Mouse (Mus musculus) thymus, adult 18-20 months (tissue): Measurements from ENCODE around the gene Col4a2.
"Not testable (repeated sequence)": the region's sequence is repeated elsewhere in the genome, so short reads cannot be mapped to it uniquely, and the experiment has no call there.

Experiments used
- DNase-seq, 2 experiments: peaks; one replicate each; pipeline ENCODE4 v3.0.0; 2022; ENCODE audit warnings: mixed read lengths in 2 of 2

Gene Col4a2

DNA sequence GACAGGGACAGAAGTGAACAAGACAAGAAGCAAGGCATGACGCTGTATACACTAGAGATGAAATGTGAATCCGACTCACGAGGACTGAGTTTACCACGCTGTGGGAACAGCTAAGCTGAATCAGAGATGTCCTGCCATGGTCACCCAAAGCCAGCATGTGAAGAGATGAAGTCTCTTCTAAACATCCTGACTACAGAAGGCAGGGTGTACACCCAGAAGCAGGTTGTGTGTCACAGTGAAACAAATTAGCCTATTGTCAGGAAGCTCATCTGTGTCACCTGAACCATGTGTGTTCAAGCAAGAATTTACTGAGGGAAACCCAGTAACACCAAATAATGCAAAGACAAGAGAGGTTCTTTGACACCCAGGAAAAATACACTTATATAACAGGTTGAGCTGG is 153.0 kb downstream of the Col4a2 start:
- DNase-seq = no peak

DNA sequence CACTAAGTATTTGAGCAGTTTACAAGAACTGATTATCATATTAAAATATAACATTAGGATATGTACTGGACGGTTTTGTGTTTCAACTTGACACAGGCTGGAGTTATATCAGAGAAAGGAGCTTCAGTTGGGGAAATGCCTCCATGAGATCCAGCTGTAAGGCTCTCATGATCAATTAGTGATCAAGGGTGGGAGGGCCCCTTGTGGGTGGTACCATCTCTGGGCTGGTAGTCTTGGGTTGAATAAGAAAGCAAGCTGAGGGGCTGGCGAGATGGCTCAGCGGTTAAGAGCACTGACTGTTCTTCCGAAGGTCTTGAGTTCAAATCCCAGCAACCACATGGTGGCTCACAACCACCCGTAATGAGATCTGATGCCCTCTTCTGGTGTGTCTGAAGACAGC is 153.9 kb downstream of the Col4a2 start:
- DNase-seq = not testable (repeated sequence)

DNA sequence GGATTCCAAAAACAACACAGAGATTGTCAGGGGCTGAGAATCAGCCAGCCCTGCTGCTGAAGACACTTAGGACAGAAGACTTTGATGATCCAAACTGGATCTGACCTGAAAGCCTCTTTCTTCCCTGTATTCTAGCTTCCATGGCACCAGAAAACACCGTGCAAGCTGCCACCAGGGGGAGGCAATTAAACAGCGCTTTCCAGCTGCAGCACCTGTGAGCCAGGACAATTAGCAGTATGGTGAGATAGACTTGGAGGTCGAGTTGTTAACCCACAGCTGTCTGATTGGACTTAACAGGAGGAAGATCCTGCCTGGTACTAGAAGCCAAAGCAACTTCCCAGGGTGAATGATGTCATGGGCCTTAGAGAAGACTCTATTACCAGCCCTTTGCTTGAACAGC is 156.5 kb downstream of the Col4a2 start:
- no peak for DNase-seq

DNA sequence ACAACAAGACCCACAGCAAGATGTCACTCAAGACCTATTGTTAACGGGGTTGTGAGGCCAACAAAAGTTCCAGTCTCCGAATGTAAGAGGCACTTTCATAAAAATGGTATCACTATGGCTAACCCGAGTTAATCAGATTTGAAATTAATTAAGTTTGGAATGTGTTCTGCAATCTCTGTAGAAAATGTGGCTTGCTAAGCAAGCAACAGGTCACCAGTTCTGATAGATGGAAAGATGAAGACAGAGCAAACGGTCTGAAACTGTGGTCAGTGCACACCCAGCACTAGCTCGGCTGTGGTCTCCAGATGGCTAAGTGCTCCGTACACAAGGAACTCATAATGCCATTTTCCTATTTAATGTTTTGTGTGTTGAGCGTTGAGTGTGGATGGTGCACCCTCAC is 158.1 kb downstream of the Col4a2 start:
- DNase-seq = no peak

DNA sequence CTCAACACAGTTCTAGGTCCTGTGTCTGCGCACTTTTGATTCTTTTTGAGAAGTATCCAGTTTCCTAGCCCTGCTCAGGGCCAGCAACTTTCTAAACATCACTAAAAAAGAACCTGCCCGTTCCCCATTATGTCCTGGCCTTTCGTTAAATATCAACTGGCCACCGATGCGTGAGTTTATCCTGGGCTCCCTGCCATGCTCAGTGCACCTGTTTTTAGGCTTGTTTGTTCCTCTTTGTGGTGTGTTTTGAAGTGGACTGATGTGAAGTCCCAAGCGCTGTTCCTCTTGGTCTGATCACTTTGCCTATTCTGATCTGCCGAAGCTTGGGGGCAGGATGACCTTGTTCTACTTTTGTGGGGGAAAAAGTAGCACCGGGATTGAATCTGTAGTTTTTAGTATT is 158.7 kb downstream of the Col4a2 start:
- DNase-seq = no peak

DNA sequence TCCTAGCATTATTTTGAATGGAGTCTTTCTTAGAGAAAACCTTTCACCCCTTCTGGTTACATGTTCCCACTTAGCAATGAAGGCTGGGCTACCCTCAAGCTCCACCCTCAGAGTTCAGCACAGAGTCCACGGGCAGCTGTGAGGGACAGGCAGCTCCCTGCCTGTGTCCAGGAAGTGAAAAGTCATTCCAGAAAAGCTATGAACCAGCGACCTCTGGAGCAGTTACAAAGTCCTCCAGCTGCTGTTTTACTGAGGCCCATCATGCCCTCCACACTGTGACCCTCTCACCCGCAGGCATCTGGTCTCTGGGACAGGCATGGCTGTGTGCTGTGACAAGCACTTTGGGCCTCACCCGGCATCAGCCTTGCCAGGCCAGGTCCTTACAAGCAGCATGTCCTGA is 160.5 kb downstream of the Col4a2 start:
- no peak for DNase-seq

DNA sequence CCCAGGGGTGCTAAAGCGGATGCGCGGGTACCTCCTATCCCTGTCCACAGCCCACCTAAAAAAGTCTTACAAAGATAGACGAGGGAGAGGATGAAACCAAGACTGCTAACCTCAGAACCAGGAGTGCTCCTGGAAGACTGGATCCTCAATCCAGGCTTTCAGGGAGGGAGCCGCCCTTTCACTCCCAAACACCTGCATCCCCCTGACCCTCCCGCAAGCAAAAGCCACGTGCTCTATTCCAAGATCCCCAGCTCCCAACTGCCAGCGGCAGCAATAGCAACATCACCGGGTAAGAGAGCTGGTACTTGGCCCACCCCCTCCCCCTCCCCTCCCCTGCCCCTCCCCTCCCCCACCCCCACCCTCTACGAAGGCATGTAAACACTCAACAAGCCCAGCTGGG is 162.8 kb downstream of the Col4a2 start:
- DNase-seq = no peak

DNA sequence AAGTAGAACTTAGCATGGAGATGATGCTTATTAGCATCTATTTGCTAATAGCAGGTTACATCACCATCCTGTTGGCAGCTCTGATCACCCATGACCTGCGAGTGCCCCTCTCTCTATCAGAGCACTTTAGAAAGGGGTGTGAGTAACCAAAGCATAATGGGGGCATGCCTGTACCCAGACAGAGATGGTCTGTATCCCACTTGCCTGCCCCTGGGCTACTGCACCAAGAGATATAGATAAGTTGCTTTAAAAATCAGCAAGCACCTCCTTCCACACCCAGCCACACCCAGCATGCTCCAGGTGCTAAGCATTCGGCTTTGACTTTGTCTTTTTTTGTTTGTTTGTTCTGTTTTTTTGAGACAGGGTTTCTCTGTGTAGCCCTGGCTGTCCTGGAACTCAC is 163.3 kb downstream of the Col4a2 start:
- DNase-seq = no peak

DNA sequence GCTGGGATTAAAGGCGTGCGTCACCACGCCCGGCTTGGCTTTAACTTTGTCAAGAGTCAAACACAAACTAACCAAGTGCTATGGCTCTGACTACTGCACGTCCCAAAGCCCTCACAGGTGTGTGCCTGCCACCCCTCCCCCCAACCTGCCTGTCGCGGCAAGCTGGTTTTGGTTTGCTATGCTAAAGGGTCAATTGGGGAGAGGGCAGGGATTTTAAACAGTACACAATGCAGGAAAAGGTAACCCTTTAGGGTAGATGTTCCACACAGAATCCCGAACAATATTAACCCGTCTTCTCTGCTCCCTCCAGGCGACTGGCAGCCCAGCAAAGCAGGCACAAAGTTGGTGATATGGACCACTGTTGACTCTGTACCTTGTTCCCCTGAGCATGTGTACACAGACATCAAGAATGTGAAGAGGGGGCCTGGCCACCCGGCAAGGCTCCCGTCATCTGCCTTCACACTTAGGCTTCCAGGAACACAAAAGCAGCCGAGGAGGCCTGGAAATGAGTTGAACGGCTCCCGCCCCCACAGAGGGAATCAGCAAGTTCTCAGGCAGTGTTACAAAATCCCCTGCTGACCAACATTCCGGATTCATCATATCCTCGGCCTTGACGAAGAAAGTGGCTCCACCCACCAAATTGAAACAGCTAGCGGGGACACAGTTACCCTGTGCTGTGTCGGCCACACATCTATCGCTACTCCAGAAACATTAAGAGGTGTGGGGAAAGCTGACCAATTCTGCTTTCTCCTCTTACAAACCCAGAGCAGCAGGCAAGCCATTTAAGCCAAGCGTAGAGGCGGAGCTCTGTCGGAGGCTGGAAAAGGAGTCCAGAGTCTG is 164.0 kb downstream of the Col4a2 start:
- no peak for DNase-seq

DNA sequence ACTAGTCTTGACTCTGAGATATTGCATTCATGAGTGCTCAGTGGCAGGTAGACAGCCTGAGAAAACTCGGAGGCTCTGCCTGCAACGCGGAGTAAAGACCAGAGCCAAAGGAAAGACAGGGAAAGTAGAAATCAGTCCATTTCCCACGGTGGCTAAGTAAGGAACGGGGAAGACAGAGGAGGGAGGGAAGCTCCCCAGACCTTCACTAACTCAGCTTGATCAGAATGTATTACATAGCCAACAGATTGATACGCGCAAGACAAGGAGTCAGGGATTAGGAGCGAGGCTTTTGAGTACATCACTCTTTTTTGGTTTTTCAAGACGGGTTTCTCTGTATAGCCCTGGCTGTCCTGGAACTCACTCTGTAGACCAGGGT is 164.6 kb downstream of the Col4a2 start:
- DNase-seq = no peak

DNA sequence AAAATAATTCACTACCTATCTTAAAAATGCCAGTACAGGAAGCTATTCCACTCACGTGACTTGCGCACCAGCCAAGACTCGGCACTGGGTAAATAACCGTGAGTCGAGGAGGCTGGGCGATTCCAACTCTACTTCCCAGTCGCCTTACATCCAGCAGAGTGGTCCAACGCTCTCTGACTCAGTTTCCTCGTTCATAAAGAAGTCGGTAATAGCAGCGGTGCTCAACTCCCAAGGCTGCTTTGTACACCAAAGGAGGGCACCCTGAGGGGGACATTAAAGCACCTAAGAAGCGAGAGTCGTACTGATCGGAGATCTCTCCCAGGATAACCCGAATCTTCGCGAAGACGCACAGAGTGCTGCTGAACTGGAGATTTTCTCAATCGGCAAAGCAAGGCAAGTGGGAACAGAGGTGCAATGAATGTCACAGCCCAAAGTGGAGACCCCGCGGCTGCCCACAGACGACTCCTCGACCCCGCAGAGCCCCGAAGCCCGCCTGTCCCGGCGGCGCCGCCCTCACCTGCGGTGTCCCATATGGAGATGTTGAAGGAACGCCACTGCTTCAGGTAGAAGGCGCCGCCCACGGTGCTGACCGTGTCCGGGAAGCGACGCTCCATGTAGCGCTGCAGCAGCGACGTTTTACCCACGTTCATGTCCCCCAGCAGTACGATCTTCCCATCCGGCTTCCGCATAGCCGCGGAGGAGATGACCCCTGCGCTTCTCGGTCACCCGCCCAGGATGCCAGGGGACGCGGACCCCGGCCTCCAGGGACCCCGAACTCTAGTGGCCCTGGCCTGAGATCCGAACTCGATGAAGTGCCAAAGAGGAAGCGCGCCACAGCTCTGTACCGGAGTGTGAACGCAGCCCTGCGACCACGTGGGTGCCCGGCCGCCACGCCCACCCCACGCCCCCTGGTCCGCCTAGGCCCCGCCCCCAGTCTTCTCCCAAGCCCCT is 165.5 kb downstream of the Col4a2 start, which contains the start of gene Rab20:
TSS of gene Rab20 (minus strand) at position 900 of the 951 bp plus-strand sequence.
- DNase-seq = peak in 1 of 2 experiments; percentile 21

DNA sequence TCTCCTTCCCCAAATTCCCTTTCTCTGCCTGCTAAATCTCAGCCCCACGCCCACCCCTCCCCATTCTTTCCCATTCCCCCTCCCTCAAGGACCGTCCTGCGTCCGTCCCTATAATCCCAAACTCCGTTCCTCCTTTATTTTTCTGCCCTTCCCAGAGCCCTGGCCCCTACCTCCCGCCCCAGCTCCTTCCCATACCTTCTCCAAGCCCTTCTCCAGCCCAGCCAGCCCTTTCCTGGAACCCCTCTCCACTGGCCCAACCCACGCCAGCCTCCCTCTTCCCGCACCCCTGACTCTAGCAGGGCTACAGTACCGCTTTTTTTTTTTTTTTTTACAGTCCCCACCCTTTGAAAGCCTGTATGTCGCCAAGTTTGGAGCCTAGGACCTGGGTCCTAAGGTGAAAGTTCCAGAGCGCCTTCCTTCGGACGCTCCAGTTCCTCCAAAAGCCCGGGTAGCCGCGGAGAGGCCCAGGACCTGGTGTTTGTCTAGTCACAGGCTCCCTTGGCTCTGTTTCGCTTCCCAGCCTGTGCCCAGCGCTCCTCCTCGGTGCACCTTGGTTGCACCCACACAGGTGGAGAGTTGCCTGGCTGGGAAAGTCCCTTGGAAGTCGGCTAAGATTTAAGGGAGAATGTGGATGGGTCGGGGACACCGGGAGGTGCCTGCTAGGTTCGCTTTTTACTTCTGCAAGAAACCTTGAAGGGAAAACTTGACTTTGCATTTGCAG is 166.4 kb downstream of the Col4a2 start:
- DNase-seq = no peak

DNA sequence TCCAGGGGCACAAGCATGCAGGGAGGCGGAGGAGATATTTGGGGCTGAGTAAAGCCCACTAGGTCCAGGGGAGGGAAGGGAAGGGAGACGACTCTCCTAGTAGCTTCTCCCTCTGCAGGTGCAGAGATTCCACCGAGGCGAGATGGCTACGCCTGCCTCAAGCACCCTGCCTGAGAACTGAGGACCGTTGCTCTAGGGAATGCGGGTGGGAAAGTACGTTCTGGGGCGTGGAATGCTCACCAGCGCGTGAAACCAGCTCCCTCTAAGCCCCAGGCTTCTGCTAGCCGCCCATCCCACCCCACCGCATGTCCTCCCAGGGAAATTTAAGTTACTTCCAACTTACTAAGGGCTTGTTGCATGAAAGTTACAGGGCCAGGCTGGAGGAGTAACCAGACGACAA is 167.0 kb downstream of the Col4a2 start:
- DNase-seq = no peak

DNA sequence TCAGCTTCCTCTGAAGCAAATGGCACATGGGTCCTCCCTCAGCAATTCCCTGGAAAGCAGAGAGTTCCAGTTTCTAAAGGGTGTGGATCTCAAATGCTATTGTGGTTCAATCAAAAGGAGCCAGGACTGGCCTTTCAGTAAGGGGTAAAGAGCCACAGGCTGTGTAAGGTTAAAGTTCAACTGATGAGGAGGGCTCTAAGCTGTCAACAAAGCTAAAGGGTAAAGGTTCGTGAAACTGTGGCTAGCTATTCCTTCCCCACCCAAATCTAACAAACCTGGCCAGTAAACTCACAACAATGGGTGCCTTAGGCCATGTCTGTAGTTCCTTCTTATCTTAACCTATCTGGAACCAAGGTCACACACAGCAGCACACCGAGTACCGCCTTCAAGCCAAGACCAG is 169.3 kb downstream of the Col4a2 start:
- DNase-seq = no peak

DNA sequence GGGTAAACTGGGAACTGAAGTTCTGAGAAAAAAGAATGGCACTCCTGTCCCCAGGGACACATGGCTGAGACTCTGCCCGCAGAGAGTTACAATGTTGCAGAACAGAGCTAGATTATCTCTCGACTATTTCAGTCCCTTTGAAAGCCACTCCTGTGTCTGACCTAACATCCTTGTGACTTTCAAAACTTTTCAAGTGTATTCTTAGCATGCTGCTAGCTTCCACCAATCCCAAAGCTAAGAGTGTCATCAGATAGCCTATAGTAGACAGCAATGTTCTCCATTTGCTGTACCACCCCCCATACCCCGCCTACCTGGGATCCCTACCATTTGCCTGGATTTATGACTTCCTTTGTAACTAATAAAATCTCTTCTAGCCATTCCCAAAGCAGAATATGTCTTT is 169.9 kb downstream of the Col4a2 start:
- DNase-seq = no peak

DNA sequence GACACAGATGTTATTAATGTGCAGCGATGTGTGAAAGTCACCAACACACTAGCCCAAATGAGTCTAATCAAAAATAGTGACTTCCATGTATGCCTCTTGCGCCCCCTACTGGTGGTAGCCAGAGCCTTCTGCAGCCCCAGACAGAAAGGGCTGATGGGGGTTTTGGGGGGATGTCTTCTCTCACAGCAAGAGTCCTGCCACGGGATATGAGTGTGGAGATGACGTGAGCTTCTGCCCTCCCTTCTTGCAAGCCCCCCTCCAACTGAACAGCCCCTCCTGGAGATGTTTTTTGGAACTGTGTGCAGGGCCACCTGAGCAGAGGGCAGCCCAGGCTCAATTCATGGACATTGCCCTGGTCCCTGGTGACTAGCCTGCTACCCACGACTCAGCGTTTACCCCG is 173.5 kb downstream of the Col4a2 start:
- peak in 1 of 2 experiments; percentile 34 for DNase-seq

DNA sequence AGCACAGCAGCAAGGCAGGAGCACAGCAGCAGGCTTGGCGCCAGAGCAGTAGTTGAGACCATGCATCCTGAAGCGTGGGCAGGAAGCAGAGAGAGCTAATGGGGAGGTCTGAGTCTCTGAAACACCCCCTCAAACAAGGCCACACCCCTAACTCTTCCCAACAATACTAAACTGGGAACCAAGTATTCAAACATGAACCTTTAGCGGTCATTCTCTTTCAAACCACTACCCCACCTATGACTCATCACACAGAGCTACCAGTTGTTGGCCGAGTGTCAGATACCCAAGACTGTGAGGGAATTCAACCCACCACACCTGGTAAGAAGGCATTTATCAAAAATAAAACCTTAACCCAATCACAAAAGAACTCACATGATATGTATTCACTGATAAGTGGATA is 174.6 kb downstream of the Col4a2 start:
- no peak for DNase-seq

DNA sequence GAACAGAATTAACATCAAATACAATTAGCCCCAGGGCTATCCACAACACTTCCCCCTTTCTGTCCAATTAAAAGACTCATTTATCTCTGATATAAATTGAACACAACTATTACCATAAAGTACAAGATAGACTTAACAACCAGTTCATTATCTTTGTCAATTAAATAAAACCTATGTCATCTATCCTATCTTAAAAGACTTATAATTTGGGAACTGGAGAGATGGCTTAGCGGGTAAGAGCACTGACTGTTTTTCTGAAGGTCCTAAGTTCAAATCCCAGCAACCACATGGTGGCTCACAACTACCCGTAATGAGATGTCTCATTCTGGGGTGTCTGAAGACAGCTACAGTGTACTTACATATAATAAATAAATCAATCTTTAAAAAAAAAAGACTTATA is 179.7 kb downstream of the Col4a2 start:
- DNase-seq = not testable (repeated sequence)

DNA sequence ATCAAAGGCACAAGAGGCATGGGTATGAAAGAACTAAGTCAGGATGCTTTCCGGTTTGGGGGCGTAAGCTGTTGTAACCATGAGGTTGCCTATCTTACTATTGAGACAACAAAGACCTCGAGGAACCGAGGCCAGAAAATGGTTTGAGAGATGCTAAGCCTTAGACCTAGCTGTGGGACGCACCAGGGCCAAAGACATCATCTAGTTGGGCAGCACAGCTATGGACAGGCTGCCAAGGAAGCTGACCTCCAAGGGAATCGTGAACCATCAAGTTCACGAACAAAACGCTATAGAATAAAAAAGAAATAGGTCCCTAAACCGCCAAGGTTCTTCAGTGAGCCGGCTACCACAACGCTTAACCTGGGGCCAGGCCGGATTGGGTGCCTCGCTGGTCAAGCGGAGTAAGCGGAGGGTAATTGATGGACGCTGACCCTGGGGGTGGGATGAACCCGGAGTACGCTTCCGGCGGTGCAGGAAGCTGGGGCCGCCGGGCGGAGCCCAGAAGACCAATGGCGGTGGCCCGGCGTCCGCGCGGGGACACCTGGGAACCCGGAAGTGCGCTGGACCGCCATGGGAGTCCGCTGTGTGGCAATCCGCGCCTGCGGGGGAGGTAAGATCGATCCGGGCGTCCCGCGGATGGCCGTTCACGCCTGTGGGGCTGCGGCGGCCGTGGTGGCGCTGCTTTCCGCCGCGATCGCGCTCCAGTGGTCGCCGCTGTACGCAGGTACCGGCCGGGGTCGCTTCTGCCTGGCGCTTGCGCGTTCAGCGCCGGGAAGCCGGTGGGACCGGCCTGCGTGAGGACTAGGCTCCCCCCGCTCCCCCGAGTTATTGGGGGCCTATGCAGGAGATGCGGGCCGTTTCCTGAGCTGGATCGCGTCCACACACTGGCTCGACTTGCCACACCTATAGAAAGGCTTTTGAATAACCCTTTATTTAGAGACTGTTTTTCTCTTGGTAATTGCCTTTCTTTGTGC is 184.7 kb downstream of the Col4a2 start, which contains the start of gene Naxd:
TSS of gene Naxd (plus strand) at position 490 of the 974 bp plus-strand sequence.
- peak; percentile 80 to 83 for DNase-seq

DNA sequence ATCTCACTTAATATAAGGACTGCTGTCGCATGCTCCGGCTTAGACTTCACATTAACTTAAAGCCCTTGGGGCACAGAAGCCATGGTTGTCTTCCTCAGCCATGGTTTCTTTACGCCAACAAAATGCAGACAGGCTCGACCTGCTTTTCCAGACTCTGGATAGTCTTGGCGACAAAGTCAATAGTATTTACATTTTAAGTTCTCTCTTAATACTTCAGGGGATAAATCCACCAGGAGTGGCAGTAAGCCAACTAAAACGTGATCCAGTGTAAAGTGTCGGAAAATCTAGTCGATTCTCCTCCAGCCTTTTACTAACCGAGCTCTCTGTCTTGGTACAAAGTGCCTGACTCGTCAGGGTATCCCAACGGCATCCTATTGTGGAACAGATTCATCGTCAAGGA is 185.7 kb downstream of the Col4a2 start:
- no peak for DNase-seq
